In the genomic region with DNA sequence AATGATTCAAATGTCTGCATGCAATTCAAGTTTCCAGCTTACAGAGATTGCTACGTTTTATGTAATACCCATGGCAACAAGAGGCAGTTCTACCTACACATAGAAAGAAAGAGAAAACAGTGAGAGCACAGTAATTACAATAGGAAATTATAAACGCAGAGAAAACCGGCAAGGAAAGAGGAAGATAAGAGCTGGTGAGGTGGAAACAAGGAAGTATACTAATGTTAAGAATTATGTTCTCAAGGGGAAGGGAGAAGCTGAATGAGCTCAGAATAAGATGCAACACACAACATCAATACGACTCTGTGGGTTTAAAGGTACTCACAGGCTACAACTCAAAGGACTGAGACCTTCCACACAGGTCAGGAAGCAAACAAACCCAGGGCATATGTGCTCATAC, we compare ENCODE assay signal across 26 mouse cellular contexts. TPM values are rescaled to one million over a fixed set of nuclear protein-coding genes. Genes with fewer than 3 reads are reported as not detected.
DNase-seq lines count a peak whose midpoint lies in the region; TF ChIP-seq lines count a peak whose summit lies in the region.
"Had no signal": no experiment of that assay in that cellular context is flagged by ENCODE, and none has a peak within 500 bp of the region (broad histone marks: within the 10 kb centered on the region; RNA-seq: fewer than 3 reads in every experiment).

No protein-coding gene starts in this region.

- peak overlapping the region; percentile 3; the same call in 1 of the 2 replicates for H3K27ac ChIP-seq in layer of hippocampus, adult 2 months
- H3K27ac ChIP-seq: forebrain, embryonic 10.5 days; forebrain, embryonic 13.5 days; heart, adult 2 months; heart, embryonic 10.5 days; heart, embryonic 13.5 days; hindbrain, embryonic 14.5 days; hindbrain, postnatal 0 days had no signal

- no peak overlapping the region for H3K4me3 ChIP-seq in layer of hippocampus, adult 2 months
- H3K4me3 ChIP-seq: forebrain, embryonic 10.5 days; forebrain, embryonic 13.5 days; heart, adult 2 months; heart, embryonic 10.5 days; heart, embryonic 13.5 days had no signal

- no peak for TF ChIP-seq CTCF in layer of hippocampus, adult 2 months (conservative IDR thresholded peaks at IDR 0.05)

- DNase-seq in layer of hippocampus, adult 2 months (ENCODE audit: low spot score in 2 of 2): no peak
- no peak for DNase-seq in layer of hippocampus, adult 9-11 months
- DNase-seq in MEL-GATA-1-ER (ENCODE audit: extremely low read depth, low read depth): peak; percentile 33
- DNase-seq in telencephalon, adult 2 months (ENCODE audit: low read depth, low spot score): peak; percentile 2
- no peak for DNase-seq in cerebellum, adult 8-10 months
- DNase-seq in embryo, embryonic 9.5 days (ENCODE audit: extremely low spot score): no peak
- DNase-seq: adrenal gland, adult 2 months; adrenal gland, postnatal 14 days; cerebellum, adult 11 months; cerebellum, adult 2 months; cerebellum, postnatal 10 days; cerebellum, postnatal 36 days; embryo, embryonic 11 days; gastrocnemius, postnatal 36 days; heart, adult 2 months; heart, postnatal 14 days; heart, postnatal 4 days had no signal

RNA-seq across cellular contexts. Expression of a gene that starts 29.6 kb away (rescaled TPM):
- total RNA-seq in layer of hippocampus, adult 2 months (2021): 10 to 100 TPM; 49.5 to 51.9 TPM

RNA-seq across cellular contexts. Expression of a gene that starts 56.0 kb away (rescaled TPM):
- not detected for total RNA-seq in layer of hippocampus, adult 2 months (2021)
- total RNA-seq: adrenal gland, adult 2 months; adrenal gland, postnatal 14 days; adrenal gland, postnatal 4 days; gastrocnemius, adult 8-10 months; gastrocnemius, postnatal 36 days; granulocyte monocyte progenitor cell, adult 5-6 weeks; heart, adult 2 months; heart, postnatal 14 days; heart, postnatal 4 days; hindbrain, postnatal 0 days had no signal

Comparison
In these comparisons a context has a peak if more than half of its experiments do, and no peak if none do; other contexts are left out.
1. DNase-seq: peak in MEL-GATA-1-ER (single experiment) and telencephalon, adult 2 months (single experiment); none in layer of hippocampus, adult 2 months (0 of 2), layer of hippocampus, adult 9-11 months (single experiment), cerebellum, adult 8-10 months (single experiment) and embryo, embryonic 9.5 days (single experiment).